Mouse (Mus musculus): ENCODE results near the gene Cnga2. TPM values are rescaled to one million over a fixed set of nuclear protein-coding genes. Genes with fewer than 3 reads are reported as not detected.

Cnga2 gene
- polyA plus RNA-seq, 1 experiment from 2014 or later, result not detected

- no peak for ATAC-seq (replicated peaks; ENCODE audit: low FRiP score)
- Histone ChIP-seq H3K4me1 (replicated peaks; ENCODE audit: control insufficient read depth, insufficient read depth, low read length) (no peaks in the 10 kb centered on the region), H3K9me3 (ENCODE audit: control insufficient read depth, low read length) (no peaks in the 10 kb centered on the region), H3K27ac (ENCODE audit: low read depth, low read length) (no peak overlapping the region), H3K36me3 (ENCODE audit: control insufficient read depth, insufficient read depth, low read length) (no peaks in the 10 kb centered on the region), H3K4me3 (ENCODE audit: low read depth, low read length) (no peak overlapping the region), H3K9ac (ENCODE audit: low read length) (no peak overlapping the region), H3K4me2 (ENCODE audit: low read depth, low read length, severe bottlenecking) (no peak overlapping the region), H3K27me3 (ENCODE audit: control insufficient read depth, insufficient read depth, low read length) (no peaks in the 10 kb centered on the region)
- 32% methylated on average over 3 of the region's 3 CpGs for WGBS
- no peak for DNase-seq (ENCODE audit: low spot score)
Measured at GRCm38 (mm10) chrX:72012804-72013203, 21.2 kb downstream of the Cnga2 start.

GRCm38 (mm10) chrX:72022241-72022640 is 30.6 kb downstream of the Cnga2 start:
- no peak for ATAC-seq (replicated peaks; ENCODE audit: low FRiP score)
- Histone ChIP-seq H3K9me3 (ENCODE audit: control insufficient read depth, low read length) (no peaks in the 10 kb centered on the region), H3K4me3 (ENCODE audit: low read depth, low read length) (no peak overlapping the region), H3K4me1 (replicated peaks; ENCODE audit: control insufficient read depth, insufficient read depth, low read length) (no peaks in the 10 kb centered on the region), H3K27ac (ENCODE audit: low read depth, low read length) (no peak overlapping the region), H3K4me2 (ENCODE audit: low read depth, low read length, severe bottlenecking) (no peak overlapping the region), H3K9ac (ENCODE audit: low read length) (no peak overlapping the region), H3K36me3 (ENCODE audit: control insufficient read depth, insufficient read depth, low read length) (no peaks in the 10 kb centered on the region), H3K27me3 (ENCODE audit: control insufficient read depth, insufficient read depth, low read length) (no peaks in the 10 kb centered on the region)
- DNase-seq (ENCODE audit: low spot score), result no peak
- 88% methylated on average over 1 of the region's 1 CpGs for WGBS

- no peaks in the 10 kb centered on the region for H3K9me3 ChIP-seq (ENCODE audit: control insufficient read depth, low read length)
- H3K9ac ChIP-seq (ENCODE audit: low read length), result no peak overlapping the region
- no peak overlapping the region for H3K4me2 ChIP-seq (ENCODE audit: low read depth, low read length, severe bottlenecking)
- WGBS, result 38% methylated on average over 10 of the region's 10 CpGs
- no peaks in the 10 kb centered on the region for H3K27me3 ChIP-seq (ENCODE audit: control insufficient read depth, insufficient read depth, low read length)
- peak; percentile 56 for DNase-seq (ENCODE audit: low spot score)
- H3K36me3 ChIP-seq (ENCODE audit: control insufficient read depth, insufficient read depth, low read length), result no peaks in the 10 kb centered on the region
- ATAC-seq (replicated peaks; ENCODE audit: low FRiP score), result no peak
- no peak overlapping the region for H3K4me3 ChIP-seq (ENCODE audit: low read depth, low read length)
- no peak overlapping the region for H3K27ac ChIP-seq (ENCODE audit: low read depth, low read length)
- H3K4me1 ChIP-seq (replicated peaks; ENCODE audit: control insufficient read depth, insufficient read depth, low read length), result no peaks in the 10 kb centered on the region
Measured at GRCm38 (mm10) chrX:72022750-72023398, 31.2 kb downstream of the Cnga2 start.

- no peaks in the 10 kb centered on the region for H3K36me3 ChIP-seq (ENCODE audit: control insufficient read depth, insufficient read depth, low read length)
- no peak overlapping the region for H3K4me2 ChIP-seq (ENCODE audit: low read depth, low read length, severe bottlenecking)
- H3K4me1 ChIP-seq (replicated peaks; ENCODE audit: control insufficient read depth, insufficient read depth, low read length), result no peaks in the 10 kb centered on the region
- ATAC-seq (replicated peaks; ENCODE audit: low FRiP score), result no peak
- H3K4me3 ChIP-seq (ENCODE audit: low read depth, low read length), result no peak overlapping the region
- no peaks in the 10 kb centered on the region for H3K27me3 ChIP-seq (ENCODE audit: control insufficient read depth, insufficient read depth, low read length)
- no peak overlapping the region for H3K9ac ChIP-seq (ENCODE audit: low read length)
- no peaks in the 10 kb centered on the region for H3K9me3 ChIP-seq (ENCODE audit: control insufficient read depth, low read length)
- 75% methylated on average over 3 of the region's 3 CpGs for WGBS
- H3K27ac ChIP-seq (ENCODE audit: low read depth, low read length), result no peak overlapping the region
- DNase-seq (ENCODE audit: low spot score), result no peak
Measured at GRCm38 (mm10) chrX:72023542-72023941, 31.9 kb downstream of the Cnga2 start.

- H3K9me3 ChIP-seq (ENCODE audit: control insufficient read depth, low read length), result no peaks in the 10 kb centered on the region
- WGBS, result 79% methylated on average over 3 of the region's 3 CpGs
- ATAC-seq (replicated peaks; ENCODE audit: low FRiP score) (no peak), DNase-seq (ENCODE audit: low spot score) (no peak)
- H3K27me3 ChIP-seq (ENCODE audit: control insufficient read depth, insufficient read depth, low read length), result no peaks in the 10 kb centered on the region
- H3K4me3 ChIP-seq (ENCODE audit: low read depth, low read length), result no peak overlapping the region
- no peaks in the 10 kb centered on the region for H3K36me3 ChIP-seq (ENCODE audit: control insufficient read depth, insufficient read depth, low read length)
- H3K27ac ChIP-seq (ENCODE audit: low read depth, low read length), result no peak overlapping the region
- H3K4me2 ChIP-seq (ENCODE audit: low read depth, low read length, severe bottlenecking), result no peak overlapping the region
- no peak overlapping the region for H3K9ac ChIP-seq (ENCODE audit: low read length)
- no peaks in the 10 kb centered on the region for H3K4me1 ChIP-seq (replicated peaks; ENCODE audit: control insufficient read depth, insufficient read depth, low read length)
Measured at GRCm38 (mm10) chrX:72044056-72044455, 52.4 kb downstream of the Cnga2 start.

GRCm38 (mm10) chrX:72047918-72048317 is 56.3 kb downstream of the Cnga2 start:
- H3K4me1 ChIP-seq (replicated peaks; ENCODE audit: control insufficient read depth, insufficient read depth, low read length), result no peaks in the 10 kb centered on the region
- no peaks in the 10 kb centered on the region for H3K9me3 ChIP-seq (ENCODE audit: control insufficient read depth, low read length)
- no peak overlapping the region for H3K27ac ChIP-seq (ENCODE audit: low read depth, low read length)
- H3K4me3 ChIP-seq (ENCODE audit: low read depth, low read length), result no peak overlapping the region
- ATAC-seq (replicated peaks; ENCODE audit: low FRiP score) (no peak), DNase-seq (ENCODE audit: low spot score) (no peak)
- no peak overlapping the region for H3K4me2 ChIP-seq (ENCODE audit: low read depth, low read length, severe bottlenecking)
- no peaks in the 10 kb centered on the region for H3K36me3 ChIP-seq (ENCODE audit: control insufficient read depth, insufficient read depth, low read length)
- H3K9ac ChIP-seq (ENCODE audit: low read length), result no peak overlapping the region
- H3K27me3 ChIP-seq (ENCODE audit: control insufficient read depth, insufficient read depth, low read length), result no peaks in the 10 kb centered on the region
- 87% methylated on average over 2 of the region's 2 CpGs for WGBS

Other genes starting within 250 kb of the Cnga2 start
- gene Vma21, start 175.9 kb upstream of the Cnga2 start, polyA plus RNA-seq (2014; fragmentation: Nextera tagmentation; extraction: Ambion mirVana), result 32.8 and 36.3 TPM in 2 replicates
- gene Gm1141, start 70.8 kb upstream of the Cnga2 start, polyA plus RNA-seq (2014; fragmentation: Nextera tagmentation; extraction: Ambion mirVana), result 0.41 and 0.64 TPM in 2 replicates
- 7.9 and 9.9 TPM in 2 replicates for gene Prrg3, start 29.2 kb upstream of the Cnga2 start, polyA plus RNA-seq (2014; fragmentation: Nextera tagmentation; extraction: Ambion mirVana)
- gene Fate1, start 18.9 kb upstream of the Cnga2 start, polyA plus RNA-seq (2014; fragmentation: Nextera tagmentation; extraction: Ambion mirVana), result not detected in 2 replicates
- not detected in 2 replicates for gene Magea4, start 230.2 kb downstream of the Cnga2 start, polyA plus RNA-seq (2014; fragmentation: Nextera tagmentation; extraction: Ambion mirVana)